21 mouse cellular contexts compared by ENCODE assay signal in the genomic region with DNA sequence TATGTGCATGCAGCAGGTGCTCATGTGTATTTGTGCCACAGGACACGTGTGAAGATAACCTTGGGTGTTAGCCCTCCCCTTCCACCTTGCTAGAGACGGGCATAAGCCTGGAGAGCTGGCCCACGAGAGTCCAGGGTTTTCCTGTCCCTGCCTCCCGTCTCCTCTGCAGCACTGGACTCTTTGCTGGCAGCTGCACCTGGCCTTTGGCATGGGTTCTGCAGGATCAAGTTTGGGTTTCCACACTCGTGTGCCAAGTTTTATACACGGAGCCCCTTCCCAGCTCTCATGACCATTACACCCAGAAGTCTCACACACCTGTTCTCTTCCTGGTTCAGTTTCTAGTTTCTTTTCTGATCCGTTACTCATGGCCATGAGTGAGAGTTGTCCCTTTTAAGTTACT. TPM values are rescaled to one million over a fixed set of nuclear protein-coding genes. Genes with fewer than 3 reads are reported as not detected.
A peak's percentile ranks its signal among the peaks of the same experiment; 100 is the strongest.
DNase-seq lines count a peak whose midpoint lies in the region; ATAC-seq and TF ChIP-seq lines count a peak whose summit lies in the region.
"Had no signal": no experiment of that assay in that cellular context is flagged by ENCODE, and none has a peak within 500 bp of the region (broad histone marks: within the 10 kb centered on the region; RNA-seq: fewer than 3 reads in every experiment).

No protein-coding gene starts in this region.

- H3K36me3 ChIP-seq in heart, postnatal 0 days (replicated peaks; ENCODE audit: control insufficient read depth, insufficient read depth, low read length) = peaks cover 17% of the 10 kb centered on the region
- peaks cover 8% of the 10 kb centered on the region for H3K36me3 ChIP-seq in forebrain, embryonic 12.5 days (replicated peaks)

- H3K9me3 ChIP-seq in heart, postnatal 0 days (replicated peaks; ENCODE audit: control insufficient read depth, low read length) = no peaks in the 10 kb centered on the region
- H3K9me3 ChIP-seq in forebrain, embryonic 12.5 days = no peaks in the 10 kb centered on the region
- H3K9me3 ChIP-seq: forebrain, embryonic 10.5 days; heart, embryonic 10.5 days; heart, embryonic 13.5 days; hindbrain, embryonic 15.5 days had no signal

- TF ChIP-seq CTCF in heart, postnatal 0 days (IDR thresholded peaks at IDR 0.05; ENCODE audit: low read depth) = no peak

- H3K9ac ChIP-seq in heart, postnatal 0 days (replicated peaks; ENCODE audit: low read depth, low read length) = 0 out of 2 replicates have a peak overlapping the region, but pooled peaks have one; percentile 23
- no peak overlapping the region for H3K9ac ChIP-seq in forebrain, embryonic 12.5 days
- H3K9ac ChIP-seq: forebrain, postnatal 0 days; heart, embryonic 13.5 days; hindbrain, embryonic 12.5 days; hindbrain, embryonic 15.5 days had no signal

- DNase-seq in heart, postnatal 0 days (ENCODE audit: low spot score) = no peak
- no peak for DNase-seq in heart, adult 18-20 months
- peak; percentile 64 to 79 for DNase-seq in gastrocnemius, adult 8-10 months (ENCODE audit: low spot score in 2 of 2)
- peak; percentile 65 for DNase-seq in gastrocnemius, postnatal 25 days
- DNase-seq in left cerebral cortex, adult 8-10 months (ENCODE audit: low spot score in 2 of 2) = no peak
- no peak for DNase-seq in left cerebral cortex, adult 18-20 months (ENCODE audit: low spot score in 2 of 2)
- DNase-seq: adrenal gland, adult 8-10 months; adrenal gland, postnatal 25 days; cerebellum, adult 18-20 months; cerebellum, adult 9-10 months; cerebellum, postnatal 14 days; forebrain, postnatal 0 days; heart, adult 2 months had no signal

- H3K4me2 ChIP-seq in heart, postnatal 0 days (ENCODE audit: low read depth, low read length) = no peak overlapping the region
- no peak overlapping the region for H3K4me2 ChIP-seq in forebrain, embryonic 12.5 days
- H3K4me2 ChIP-seq: heart, embryonic 13.5 days; hindbrain, embryonic 12.5 days; hindbrain, embryonic 15.5 days had no signal

- H3K27ac ChIP-seq in heart, postnatal 0 days (ENCODE audit: low read depth) = no peak overlapping the region
- no peak overlapping the region for H3K27ac ChIP-seq in forebrain, embryonic 12.5 days
- H3K27ac ChIP-seq: forebrain, embryonic 10.5 days; heart, adult 2 months; heart, embryonic 10.5 days; heart, embryonic 13.5 days; hindbrain, embryonic 12.5 days; hindbrain, embryonic 15.5 days had no signal

- ATAC-seq in heart, postnatal 0 days (ENCODE audit: insufficient read depth, low read depth) = no peak
- ATAC-seq in forebrain, embryonic 12.5 days (ENCODE audit: low FRiP score) = no peak
- ATAC-seq: activated CD4-positive, CD25-positive, alpha-beta regulatory T cell, adult 4 months; forebrain, embryonic 14.5 days; forebrain, postnatal 0 days had no signal

- no peak overlapping the region for H3K4me3 ChIP-seq in heart, postnatal 0 days (ENCODE audit: low read depth, low read length)
- H3K4me3 ChIP-seq in forebrain, embryonic 12.5 days (replicated peaks) = no peak overlapping the region
- H3K4me3 ChIP-seq: forebrain, embryonic 10.5 days; heart, adult 2 months; heart, embryonic 10.5 days; heart, embryonic 13.5 days; hindbrain, embryonic 12.5 days; hindbrain, embryonic 15.5 days had no signal

- H3K4me1 ChIP-seq in heart, postnatal 0 days (ENCODE audit: control insufficient read depth, insufficient read depth) = peaks cover 4% of the 10 kb centered on the region; the same call in 1 of the 2 replicates
- peaks cover 9% of the 10 kb centered on the region for H3K4me1 ChIP-seq in forebrain, embryonic 12.5 days

- 47% methylated on average over 7 of the region's 7 CpGs for WGBS in heart, postnatal 0 days
- WGBS in forebrain, embryonic 12.5 days = 86% methylated on average over 7 of the region's 7 CpGs

- no peaks in the 10 kb centered on the region for H3K27me3 ChIP-seq in heart, postnatal 0 days (ENCODE audit: control insufficient read depth, insufficient read depth, low read length)
- H3K27me3 ChIP-seq in forebrain, embryonic 12.5 days = no peaks in the 10 kb centered on the region
- H3K27me3 ChIP-seq: heart, embryonic 13.5 days; hindbrain, embryonic 12.5 days; hindbrain, embryonic 15.5 days had no signal

- no peak for TF ChIP-seq EP300 in heart, postnatal 0 days (IDR thresholded peaks at IDR 0.05; ENCODE audit: low read depth)

RNA-seq across cellular contexts. Expression of a gene that starts 55.5 kb away (rescaled TPM):
- total RNA-seq in heart, postnatal 0 days (2014; rRNA removed; ENCODE audit: low replicate concordance) = 38.3 and 39.8 TPM in 2 replicates
- polyA plus RNA-seq in heart, postnatal 0 days (2015; fragmentation: Nextera tagmentation; extraction: Ambion mirVana) = 15.3 and 16.1 TPM in 2 replicates
- 10 to 100 TPM; 56.4 to 59.9 TPM for total RNA-seq in heart, adult 18-20 months (2021)
- 10 to 100 TPM; 64.0 to 70.1 (median 66.4) TPM for total RNA-seq in gastrocnemius, adult 8-10 months (2022)
- total RNA-seq in gastrocnemius, postnatal 25 days (2021) = 10 to 100 TPM; 49.7 to 52.4 TPM
- polyA plus RNA-seq in forebrain, embryonic 12.5 days (2016; fragmentation: Nextera tagmentation; extraction: Ambion mirVana) = 22.7 and 23.3 TPM in 2 replicates
- total RNA-seq in left cerebral cortex, adult 8-10 months (2022) = 10 to 100 TPM; 65.2 to 71.3 (median 70.6) TPM
- 10 to 100 TPM; 65.7 to 68.0 TPM for total RNA-seq in left cerebral cortex, adult 18-20 months (2021)

RNA-seq across cellular contexts. Expression of a gene that starts 56.6 kb away (rescaled TPM):
- 1.0 and 5.5 TPM in 2 replicates for total RNA-seq in heart, postnatal 0 days (2014; rRNA removed; ENCODE audit: low replicate concordance)
- polyA plus RNA-seq in heart, postnatal 0 days (2015; fragmentation: Nextera tagmentation; extraction: Ambion mirVana) = 5.0 and 5.7 TPM in 2 replicates
- 1 to 10 TPM; 2.4 to 3.2 TPM for total RNA-seq in heart, adult 18-20 months (2021)
- 1 to 10 TPM; 2.8 to 4.2 (median 3.7) TPM for total RNA-seq in gastrocnemius, adult 8-10 months (2022)
- 1 to 10 TPM; 3.1 to 3.2 TPM for total RNA-seq in gastrocnemius, postnatal 25 days (2021)
- 20.2 and 22.2 TPM in 2 replicates for polyA plus RNA-seq in forebrain, embryonic 12.5 days (2016; fragmentation: Nextera tagmentation; extraction: Ambion mirVana)
- 1 to 10 TPM; 6.4 to 7.5 (median 6.9) TPM for total RNA-seq in left cerebral cortex, adult 8-10 months (2022)
- total RNA-seq in left cerebral cortex, adult 18-20 months (2021) = 1 to 10 TPM; 7.1 to 7.2 TPM

Comparison
In these comparisons a context has a peak if more than half of its experiments do, and no peak if none do; other contexts are left out.
1. DNase-seq: peak in gastrocnemius, adult 8-10 months (2 of 2) and gastrocnemius, postnatal 25 days (single experiment); none in heart, postnatal 0 days (single experiment), heart, adult 18-20 months (0 of 2), left cerebral cortex, adult 8-10 months (0 of 2) and left cerebral cortex, adult 18-20 months (0 of 2).